ENCODE assay signal across 8 mouse cellular contexts in the genomic region with DNA sequence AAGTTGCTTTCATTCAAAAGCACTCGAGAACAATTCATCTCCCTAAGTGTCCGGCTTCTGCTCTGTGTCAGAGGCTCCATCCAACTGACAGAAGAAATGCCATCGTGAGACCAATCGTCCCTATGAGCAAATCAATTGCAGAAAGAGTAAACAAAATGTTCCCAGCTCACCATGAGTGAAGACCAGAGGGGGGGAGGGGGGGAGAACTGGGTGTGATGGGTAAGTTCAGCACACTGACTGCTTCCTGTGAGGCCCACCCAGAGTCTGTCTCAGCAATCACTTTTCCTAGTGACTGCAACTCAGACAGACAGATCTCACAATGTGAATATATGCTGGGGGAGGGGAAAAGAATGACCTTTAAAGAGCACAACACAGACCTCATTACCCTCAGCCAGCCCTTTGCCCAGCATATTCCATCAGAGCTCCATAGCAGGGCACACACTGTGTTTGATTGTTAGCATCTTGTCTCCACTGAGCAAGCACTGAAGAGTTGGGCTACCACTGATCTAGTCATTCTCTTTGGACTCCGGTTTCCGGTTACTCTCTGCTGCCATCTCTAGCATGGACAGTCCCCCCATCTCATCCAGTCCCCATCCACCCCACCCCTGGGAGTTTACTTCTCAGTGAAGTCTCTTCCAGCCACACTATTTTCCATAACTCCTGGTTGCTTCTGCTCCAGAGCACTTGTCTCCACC. TPM values are rescaled to one million over a fixed set of nuclear protein-coding genes. Genes with fewer than 3 reads are reported as not detected.
A peak's percentile ranks its signal among the peaks of the same experiment; 100 is the strongest.
DNase-seq lines count a peak whose midpoint lies in the region; ATAC-seq and TF ChIP-seq lines count a peak whose summit lies in the region.

No protein-coding gene starts in this region.

- no peak for TF ChIP-seq CTCF in heart, postnatal 0 days (IDR thresholded peaks at IDR 0.05; ENCODE audit: low read depth)
- no peak for TF ChIP-seq CTCF in bone marrow, adult 2 months (IDR thresholded peaks at IDR 0.05; ENCODE audit: control insufficient read depth, insufficient read depth, low read length)

- intact Hi-C loops in heart, postnatal 14 days (cut with DNase I) = no loop called here

- no peak for ATAC-seq in heart, postnatal 0 days (ENCODE audit: insufficient read depth, low read depth)
- ATAC-seq in hindbrain, embryonic 15.5 days (ENCODE audit: low FRiP score, low read depth) = no peak
- no peak for ATAC-seq in midbrain, embryonic 13.5 days

- 16% methylated on average over 6 of the region's 6 CpGs for WGBS in heart, postnatal 0 days
- WGBS in bone marrow, adult 2 months = 79% methylated on average over 6 of the region's 6 CpGs
- WGBS in hindbrain, embryonic 15.5 days = 16% methylated on average over 6 of the region's 6 CpGs
- 21% methylated on average over 6 of the region's 6 CpGs for WGBS in midbrain, embryonic 13.5 days

- H3K9ac ChIP-seq in heart, postnatal 0 days (replicated peaks; ENCODE audit: low read depth, low read length) = no peak overlapping the region; the same call in 1 of the 2 replicates
- H3K9ac ChIP-seq in hindbrain, embryonic 15.5 days = no peak overlapping the region
- peak overlapping the region; percentile 47 for H3K9ac ChIP-seq in midbrain, embryonic 13.5 days (replicated peaks)

- H3K27ac ChIP-seq in heart, postnatal 0 days (ENCODE audit: low read depth) = peak overlapping the region; percentile 66
- H3K27ac ChIP-seq in bone marrow, adult 2 months (ENCODE audit: control insufficient read depth, insufficient read depth, low read depth, low read length, poor library complexity) = no peak overlapping the region
- peak overlapping the region; percentile 55; the same call in 1 of the 2 replicates for H3K27ac ChIP-seq in hindbrain, embryonic 15.5 days (replicated peaks)
- H3K27ac ChIP-seq in midbrain, embryonic 13.5 days = peak overlapping the region; percentile 72

- H3K4me3 ChIP-seq in heart, postnatal 0 days (ENCODE audit: low read depth, low read length) = peak overlapping the region; percentile 95
- H3K4me3 ChIP-seq in bone marrow, adult 2 months (replicated peaks; ENCODE audit: control insufficient read depth, low read depth, low read length) = peak overlapping the region; percentile 22
- no peak overlapping the region for H3K4me3 ChIP-seq in hindbrain, embryonic 15.5 days
- H3K4me3 ChIP-seq in midbrain, embryonic 13.5 days (replicated peaks) = peak overlapping the region; percentile 78

- no peaks in the 10 kb centered on the region for H3K9me3 ChIP-seq in heart, postnatal 0 days (replicated peaks; ENCODE audit: control insufficient read depth, low read length)
- H3K9me3 ChIP-seq in hindbrain, embryonic 15.5 days = no peaks in the 10 kb centered on the region
- no peaks in the 10 kb centered on the region for H3K9me3 ChIP-seq in midbrain, embryonic 13.5 days

- H3K36me3 ChIP-seq in heart, postnatal 0 days (replicated peaks; ENCODE audit: control insufficient read depth, insufficient read depth, low read length) = no peaks in the 10 kb centered on the region
- H3K36me3 ChIP-seq in hindbrain, embryonic 15.5 days = no peaks in the 10 kb centered on the region
- H3K36me3 ChIP-seq in midbrain, embryonic 13.5 days = no peaks in the 10 kb centered on the region

- no peak for DNase-seq in heart, postnatal 0 days (ENCODE audit: low spot score)
- DNase-seq in heart, postnatal 14 days = no peak
- DNase-seq in cerebellum, adult 11 months = no peak
- no peak for DNase-seq in cerebellum, adult 8-10 months
- DNase-seq in frontal cortex, postnatal 14 days (ENCODE audit: low spot score in 2 of 2) = no peak

- no peak for TF ChIP-seq POLR2A in bone marrow, adult 2 months (IDR thresholded peaks at IDR 0.05; ENCODE audit: borderline replicate concordance, control insufficient read depth, low read depth, low read length)

- H3K4me1 ChIP-seq in heart, postnatal 0 days (ENCODE audit: control insufficient read depth, insufficient read depth) = peaks cover 29% of the 10 kb centered on the region
- peaks cover 3% of the 10 kb centered on the region; the same call in 1 of the 2 replicates for H3K4me1 ChIP-seq in bone marrow, adult 2 months (ENCODE audit: control insufficient read depth, insufficient read depth, low read length)
- peaks cover 68% of the 10 kb centered on the region for H3K4me1 ChIP-seq in hindbrain, embryonic 15.5 days (replicated peaks)
- peaks cover 80% of the 10 kb centered on the region for H3K4me1 ChIP-seq in midbrain, embryonic 13.5 days (replicated peaks)

- H3K27me3 ChIP-seq in heart, postnatal 0 days (ENCODE audit: control insufficient read depth, insufficient read depth, low read length) = peaks cover 4% of the 10 kb centered on the region; the same call in 1 of the 2 replicates
- no peaks in the 10 kb centered on the region for H3K27me3 ChIP-seq in hindbrain, embryonic 15.5 days
- H3K27me3 ChIP-seq in midbrain, embryonic 13.5 days = peaks cover 11% of the 10 kb centered on the region

- peak overlapping the region; percentile 98 for H3K4me2 ChIP-seq in heart, postnatal 0 days (ENCODE audit: low read depth, low read length)
- H3K4me2 ChIP-seq in hindbrain, embryonic 15.5 days = peak overlapping the region; percentile 94
- peak overlapping the region; percentile 90 for H3K4me2 ChIP-seq in midbrain, embryonic 13.5 days (replicated peaks)

- TF ChIP-seq EP300 in heart, postnatal 0 days (IDR thresholded peaks at IDR 0.05; ENCODE audit: low read depth) = no peak

RNA-seq across cellular contexts. Expression of gene Racgap1, which starts 2.2 kb away (rescaled TPM):
- 59.2 and 124 TPM in 2 replicates for total RNA-seq in heart, postnatal 0 days (2014; rRNA removed; ENCODE audit: low replicate concordance)
- polyA plus RNA-seq in heart, postnatal 0 days (2015; fragmentation: Nextera tagmentation; extraction: Ambion mirVana) = 34.5 and 36.8 TPM in 2 replicates
- total RNA-seq in heart, postnatal 14 days (2021) = 10 to 100 TPM in 1 of 2 experiments, 1 to 10 TPM in 1; 8.6 to 12.2 TPM
- polyA plus RNA-seq in bone marrow, adult 2 months (2011; ENCODE audit: insufficient read depth, insufficient read length, low replicate concordance, missing spikeins) = 57.9 and 66.4 TPM in 2 replicates
- 63.3 and 67.1 TPM in 2 replicates for polyA plus RNA-seq in hindbrain, embryonic 15.5 days (2015; fragmentation: Nextera tagmentation; extraction: Ambion mirVana)
- polyA plus RNA-seq in midbrain, embryonic 13.5 days (2015; fragmentation: Nextera tagmentation; extraction: Ambion mirVana) = 118 and 125 TPM in 2 replicates

RNA-seq across cellular contexts. Expression of gene Asic1, which starts 21.0 kb away (rescaled TPM):
- 0.11 and 0.93 TPM in 2 replicates for total RNA-seq in heart, postnatal 0 days (2014; rRNA removed; ENCODE audit: low replicate concordance)
- polyA plus RNA-seq in heart, postnatal 0 days (2015; fragmentation: Nextera tagmentation; extraction: Ambion mirVana) = 1.1 and 1.3 TPM in 2 replicates
- under 1 TPM; 0.29 to 0.74 TPM for total RNA-seq in heart, postnatal 14 days (2021)
- polyA plus RNA-seq in bone marrow, adult 2 months (2011; ENCODE audit: insufficient read depth, insufficient read length, low replicate concordance, missing spikeins) = 4.7 TPM in 1 of 2 replicates, not detected in the other
- 58.1 and 63.6 TPM in 2 replicates for polyA plus RNA-seq in hindbrain, embryonic 15.5 days (2015; fragmentation: Nextera tagmentation; extraction: Ambion mirVana)
- polyA plus RNA-seq in midbrain, embryonic 13.5 days (2015; fragmentation: Nextera tagmentation; extraction: Ambion mirVana) = 48.0 and 54.5 TPM in 2 replicates

RNA-seq across cellular contexts. Expression of gene Aqp6, which starts 48.0 kb away (rescaled TPM):
- not detected in 2 replicates for total RNA-seq in heart, postnatal 0 days (2014; rRNA removed; ENCODE audit: low replicate concordance)
- not detected in 2 replicates for polyA plus RNA-seq in heart, postnatal 0 days (2015; fragmentation: Nextera tagmentation; extraction: Ambion mirVana)
- total RNA-seq in heart, postnatal 14 days (2021) = not detected
- not detected in 2 replicates for polyA plus RNA-seq in bone marrow, adult 2 months (2011; ENCODE audit: insufficient read depth, insufficient read length, low replicate concordance, missing spikeins)
- 0.78 and 1.00 TPM in 2 replicates for polyA plus RNA-seq in hindbrain, embryonic 15.5 days (2015; fragmentation: Nextera tagmentation; extraction: Ambion mirVana)
- 0.71 and 0.99 TPM in 2 replicates for polyA plus RNA-seq in midbrain, embryonic 13.5 days (2015; fragmentation: Nextera tagmentation; extraction: Ambion mirVana)

RNA-seq across cellular contexts. Expression of gene Smarcd1, which starts 52.7 kb away (rescaled TPM):
- 28.4 and 35.7 TPM in 2 replicates for total RNA-seq in heart, postnatal 0 days (2014; rRNA removed; ENCODE audit: low replicate concordance)
- 16.8 and 20.0 TPM in 2 replicates for polyA plus RNA-seq in heart, postnatal 0 days (2015; fragmentation: Nextera tagmentation; extraction: Ambion mirVana)
- 10 to 100 TPM; 25.9 to 28.4 TPM for total RNA-seq in heart, postnatal 14 days (2021)
- 10.1 and 10.7 TPM in 2 replicates for polyA plus RNA-seq in bone marrow, adult 2 months (2011; ENCODE audit: insufficient read depth, insufficient read length, low replicate concordance, missing spikeins)
- 89.1 and 96.4 TPM in 2 replicates for polyA plus RNA-seq in hindbrain, embryonic 15.5 days (2015; fragmentation: Nextera tagmentation; extraction: Ambion mirVana)
- 137 and 145 TPM in 2 replicates for polyA plus RNA-seq in midbrain, embryonic 13.5 days (2015; fragmentation: Nextera tagmentation; extraction: Ambion mirVana)

RNA-seq across cellular contexts. Expression of gene Gm17349, which starts 56.1 kb away (rescaled TPM):
- total RNA-seq in heart, postnatal 0 days (2014; rRNA removed; ENCODE audit: low replicate concordance) = not detected in 2 replicates
- not detected in 2 replicates for polyA plus RNA-seq in heart, postnatal 0 days (2015; fragmentation: Nextera tagmentation; extraction: Ambion mirVana)
- total RNA-seq in heart, postnatal 14 days (2021) = 1 to 10 TPM; 5.0 to 5.1 TPM
- polyA plus RNA-seq in bone marrow, adult 2 months (2011; ENCODE audit: insufficient read depth, insufficient read length, low replicate concordance, missing spikeins) = not detected in 2 replicates
- polyA plus RNA-seq in hindbrain, embryonic 15.5 days (2015; fragmentation: Nextera tagmentation; extraction: Ambion mirVana) = not detected in 2 replicates
- not detected in 2 replicates for polyA plus RNA-seq in midbrain, embryonic 13.5 days (2015; fragmentation: Nextera tagmentation; extraction: Ambion mirVana)
